Mouse (Mus musculus) heart, postnatal 0 days (tissue): ENCODE data around the gene Hmgcs2. TPM values are rescaled to one million over a fixed set of nuclear protein-coding genes. Genes with fewer than 3 reads are reported as not detected.

Source experiments
- ATAC-seq: fragments of 200-750 bp; cut with Nextera tagmentation; 2 replicates; pipeline ENCODE4 v1.8.0; 2017; ENCODE audit warnings: low read depth, moderate number of reproducible peaks, moderate library complexity; ENCODE audit not compliant: insufficient read depth
- DNase-seq: peaks from one replicate; pipeline ENCODE4 v3.0.0-alpha.2; 2016; ENCODE audit warnings: low spot score
- H3K27ac ChIP-seq: fragments of 300-500 bp; sonication (generic); 2 replicates; pipeline ENCODE4 v1.5.1; 2014; ENCODE audit warnings: low read depth, mild to moderate bottlenecking
- H3K27me3 ChIP-seq: fragments of 300-500 bp; sonication (generic); 2 replicates; pipeline ENCODE4 v1.6.1; 2014; ENCODE audit warnings: low read length, mixed read lengths; ENCODE audit not compliant: control insufficient read depth, insufficient read depth
- H3K36me3 ChIP-seq: fragments of 300-500 bp; sonication (generic); replicated peaks from 2 replicates; pipeline ENCODE4 v1.6.1; 2014; ENCODE audit warnings: low read length, mixed read lengths; ENCODE audit not compliant: control insufficient read depth, insufficient read depth
- H3K4me1 ChIP-seq: fragments of 300-500 bp; sonication (generic); 2 replicates; pipeline ENCODE4 v1.6.1; 2014; ENCODE audit warnings: antibody characterized with exemption; ENCODE audit not compliant: control insufficient read depth, insufficient read depth
- H3K4me2 ChIP-seq: fragments of 300-500 bp; sonication (generic); 2 replicates; pipeline ENCODE4 v1.6.1; 2014; ENCODE audit warnings: low read depth, mild to moderate bottlenecking, low read length, moderate library complexity
- H3K4me3 ChIP-seq: fragments of 300-500 bp; sonication (generic); 2 replicates; pipeline ENCODE4 v1.5.1; 2014; ENCODE audit warnings: low read depth, low read length
- H3K9ac ChIP-seq: fragments of 300-500 bp; sonication (generic); replicated peaks from 2 replicates; pipeline ENCODE4 v1.6.1; 2014; ENCODE audit warnings: low read depth, low read length, mixed read lengths
- H3K9me3 ChIP-seq: fragments of 300-500 bp; sonication (generic); replicated peaks from 2 replicates; pipeline ENCODE4 v1.6.1; 2016; ENCODE audit warnings: low read length; ENCODE audit not compliant: control insufficient read depth
- CTCF ChIP-seq: IDR thresholded peaks from 2 replicates; pipeline ENCODE4 v1.5.1; 2016; ENCODE audit warnings: antibody characterized with exemption, control low read depth, low read depth
- EP300 ChIP-seq: IDR thresholded peaks from 2 replicates; pipeline ENCODE4 v1.6.1; 2016; ENCODE audit warnings: antibody characterized with exemption, low read depth
- WGBS: fragments of 180-500 bp; shearing (Covaris S2); extraction: QIAGEN DNeasy Blood & Tissue Kit; methylation state at CpG from one replicate; pipeline ENCODE4 v1.1.7; 2014; 5-methylcytosine and 5-hydroxymethylcytosine counted together
- polyA plus RNA-seq: library from polyadenylated mRNA; unstranded; fragments of >200 nt; fragmentation: Nextera tagmentation; extraction: Ambion mirVana; gene quantifications from 2 replicates; pipeline ENCODE4 v1.2.1, GENCODE M21; 2015
- total RNA-seq: library from RNA; depleted of rRNA; stranded (reverse); fragments of >200 nt; gene quantifications from 2 replicates; pipeline ENCODE4 v1.2.3, GENCODE M21; 2014; ENCODE audit warnings: low replicate concordance

Gene Hmgcs2
- total and polyA plus RNA-seq, 2 experiments from 2014 or later: 105 to 115 TPM

GRCm38 (mm10) chr3:98262133-98262532 lies 18.1 kb upstream of the Hmgcs2 start:
- Histone ChIP-seq H3K4me3 (no peak overlapping the region), H3K4me2 (no peak overlapping the region), H3K27ac (no peak overlapping the region), H3K9me3 (no peaks in the 10 kb centered on the region), H3K4me1 (peaks cover 10% of the 10 kb centered on the region; the same call in 1 of the 2 replicates), H3K27me3 (no peaks in the 10 kb centered on the region), H3K36me3 (no peaks in the 10 kb centered on the region), H3K9ac (no peak overlapping the region)
- ATAC-seq (no peak), DNase-seq (no peak)
- WGBS: 91% methylated on average over 2 of the region's 2 CpGs
- TF ChIP-seq EP300: no peak
- no peak for TF ChIP-seq CTCF

GRCm38 (mm10) chr3:98267249-98267651 lies 13.0 kb upstream of the Hmgcs2 start:
- DNase-seq (peak; percentile 46), ATAC-seq (peak; percentile 81)
- Histone ChIP-seq H3K27me3 (no peaks in the 10 kb centered on the region), H3K27ac (peak overlapping the region; percentile 63), H3K9me3 (0 out of 2 replicates have a peak, but pooled peaks cover 3% of the 10 kb centered on the region), H3K4me3 (no peak overlapping the region), H3K4me2 (no peak overlapping the region), H3K4me1 (peaks cover 16% of the 10 kb centered on the region), H3K9ac (no peak overlapping the region), H3K36me3 (no peaks in the 10 kb centered on the region)
- WGBS: 11% methylated on average over 6 of the region's 6 CpGs
- no peak; the same call in 1 of the 2 replicates for TF ChIP-seq EP300
- no peak for TF ChIP-seq CTCF

- 0 out of 2 replicates have a peak, but pooled peaks cover 3% of the 10 kb centered on the region for H3K9me3 ChIP-seq
- TF ChIP-seq EP300 (no peak), CTCF (no peak)
- no peaks in the 10 kb centered on the region for H3K36me3 ChIP-seq
- 47% methylated on average over 11 of the region's 11 CpGs for WGBS
- H3K4me2 ChIP-seq: no peak overlapping the region
- no peak overlapping the region for H3K27ac ChIP-seq
- DNase-seq (no peak), ATAC-seq (no peak)
- H3K4me3 ChIP-seq: no peak overlapping the region
- no peak overlapping the region for H3K9ac ChIP-seq
- H3K27me3 ChIP-seq: no peaks in the 10 kb centered on the region
- peaks cover 6% of the 10 kb centered on the region; the same call in 1 of the 2 replicates for H3K4me1 ChIP-seq
Measured at GRCm38 (mm10) chr3:98273623-98274398, 6.4 kb upstream of the Hmgcs2 start.

- Histone ChIP-seq H3K9me3 (no peaks in the 10 kb centered on the region), H3K9ac (no peak overlapping the region), H3K27ac (peak overlapping the region; percentile 40), H3K36me3 (no peaks in the 10 kb centered on the region), H3K4me1 (peaks cover 15% of the 10 kb centered on the region), H3K4me3 (no peak overlapping the region), H3K27me3 (no peaks in the 10 kb centered on the region), H3K4me2 (0 out of 2 replicates have a peak overlapping the region, but pooled peaks have one; percentile 47)
- peak; percentile 14 for DNase-seq
- 14% methylated on average over 4 of the region's 4 CpGs for WGBS
- TF ChIP-seq CTCF (no peak), EP300 (no peak)
- ATAC-seq: peak; percentile 53; the same call in 1 of the 2 replicates
Measured at GRCm38 (mm10) chr3:98279682-98280081, 553 bp upstream of the Hmgcs2 start.

- TF ChIP-seq EP300 (no peak), CTCF (peak; percentile 97)
- no peaks in the 10 kb centered on the region for H3K36me3 ChIP-seq
- H3K4me3 ChIP-seq: peak overlapping the region; percentile 36
- H3K27me3 ChIP-seq: no peaks in the 10 kb centered on the region
- peak overlapping the region; percentile 42; the same call in 1 of the 2 replicates for H3K9ac ChIP-seq
- peak overlapping the region; percentile 68 for H3K27ac ChIP-seq
- peak overlapping the region; percentile 48 for H3K4me2 ChIP-seq
- peak; percentile 82 for DNase-seq
- peaks cover 15% of the 10 kb centered on the region for H3K4me1 ChIP-seq
- WGBS: 32% methylated on average over 12 of the region's 12 CpGs
- 0 out of 2 replicates have a peak, but pooled peaks cover 1% of the 10 kb centered on the region for H3K9me3 ChIP-seq
- ATAC-seq: peak; percentile 72
Measured at GRCm38 (mm10) chr3:98280933-98281678, 871 bp downstream of the Hmgcs2 start.
